Mouse (Mus musculus): Measurements from ENCODE around the gene Slc25a11. TPM values are rescaled to one million over a fixed set of nuclear protein-coding genes. Genes with fewer than 3 reads are reported as not detected.
A peak's percentile ranks its signal among the peaks of the same experiment; 100 is the strongest.

The Slc25a11 gene
- polyA plus RNA-seq, 1 experiment from 2014 or later, result 142 TPM

- ATAC-seq (ENCODE audit: low FRiP score) (no peak), DNase-seq (ENCODE audit: low spot score, missing footprints) (no peak)
- no peaks in the 10 kb centered on the region for H3K4me1 ChIP-seq (ENCODE audit: control insufficient read depth, insufficient read depth, low read length)
- no peaks in the 10 kb centered on the region for H3K36me3 ChIP-seq (ENCODE audit: control insufficient read depth, insufficient read depth, low read length)
- no peak overlapping the region for H3K27ac ChIP-seq (ENCODE audit: low read depth, low read length)
- no peak overlapping the region for H3K4me2 ChIP-seq
- 88% methylated on average over 10 of the region's 10 CpGs for WGBS
- no peaks in the 10 kb centered on the region for H3K9me3 ChIP-seq (ENCODE audit: control insufficient read depth, low read length)
- H3K27me3 ChIP-seq (ENCODE audit: control insufficient read depth, insufficient read depth, low read length), result no peaks in the 10 kb centered on the region
- no peak overlapping the region for H3K4me3 ChIP-seq (ENCODE audit: low read depth, low read length)
- H3K9ac ChIP-seq (ENCODE audit: low read length), result no peak overlapping the region
Observed at GRCm38 (mm10) chr11:70623053-70623742, 24.1 kb downstream of the Slc25a11 start.

GRCm38 (mm10) chr11:70621972-70622814 lies 25.1 kb downstream of the Slc25a11 start:
- Histone ChIP-seq H3K4me3 (ENCODE audit: low read depth, low read length) (no peak overlapping the region), H3K9me3 (ENCODE audit: control insufficient read depth, low read length) (no peaks in the 10 kb centered on the region), H3K36me3 (ENCODE audit: control insufficient read depth, insufficient read depth, low read length) (no peaks in the 10 kb centered on the region), H3K27me3 (ENCODE audit: control insufficient read depth, insufficient read depth, low read length) (no peaks in the 10 kb centered on the region), H3K27ac (ENCODE audit: low read depth, low read length) (no peak overlapping the region), H3K4me1 (ENCODE audit: control insufficient read depth, insufficient read depth, low read length) (no peaks in the 10 kb centered on the region), H3K9ac (ENCODE audit: low read length) (no peak overlapping the region), H3K4me2 (no peak overlapping the region)
- ATAC-seq (ENCODE audit: low FRiP score), result no peak
- DNase-seq (ENCODE audit: low spot score, missing footprints), result no peak
- WGBS, result 43% methylated on average over 7 of the region's 7 CpGs

- WGBS, result 36% methylated on average over 1 of the region's 1 CpGs
- no peak for DNase-seq (ENCODE audit: low spot score, missing footprints)
Observed at GRCm38 (mm10) chr11:70619101-70619500, 28.2 kb downstream of the Slc25a11 start, which contains the start of gene Chrne. Gene Chrne, minus strand, starts transcription at chr11:70619216.

GRCm38 (mm10) chr11:70615516-70616093 lies 31.7 kb downstream of the Slc25a11 start, which contains the start of gene 4930544D05Rik:
Gene 4930544D05Rik, plus strand, starts transcription at chr11:70615848.
- Histone ChIP-seq H3K4me3 (ENCODE audit: low read depth, low read length) (peak within 1 kb of the TSS; percentile 28), H3K9ac (ENCODE audit: low read length) (peak within 1 kb of the TSS; percentile 48; the same call in 1 of the 2 replicates), H3K4me1 (ENCODE audit: control insufficient read depth, insufficient read depth, low read length) (peaks cover 9% of the 10 kb centered on the region; the same call in 1 of the 2 replicates), H3K36me3 (ENCODE audit: control insufficient read depth, insufficient read depth, low read length) (no peaks in the 10 kb centered on the region), H3K27me3 (ENCODE audit: control insufficient read depth, insufficient read depth, low read length) (peaks cover 3% of the 10 kb centered on the region), H3K27ac (ENCODE audit: low read depth, low read length) (no peak within 1 kb of the TSS), H3K9me3 (ENCODE audit: control insufficient read depth, low read length) (no peaks in the 10 kb centered on the region), H3K4me2 (peak within 1 kb of the TSS; percentile 58)
- no peak for DNase-seq (ENCODE audit: low spot score, missing footprints)
- WGBS, result 12% methylated on average over 21 of the region's 21 CpGs
- no peak for ATAC-seq (ENCODE audit: low FRiP score)

More at GRCm38 (mm10) chr11:70619101-70619500, 28.2 kb downstream of the Slc25a11 start, which contains the start of gene Chrne:
- H3K9ac ChIP-seq (ENCODE audit: low read length), result no peak within 1 kb of the TSS
- peaks cover 3% of the 10 kb centered on the region for H3K27me3 ChIP-seq (ENCODE audit: control insufficient read depth, insufficient read depth, low read length)
- no peak within 1 kb of the TSS for H3K4me3 ChIP-seq (ENCODE audit: low read depth, low read length)
- H3K9me3 ChIP-seq (ENCODE audit: control insufficient read depth, low read length), result no peaks in the 10 kb centered on the region
- H3K27ac ChIP-seq (ENCODE audit: low read depth, low read length), result no peak within 1 kb of the TSS
- peaks cover 9% of the 10 kb centered on the region; the same call in 1 of the 2 replicates for H3K4me1 ChIP-seq (ENCODE audit: control insufficient read depth, insufficient read depth, low read length)
- no peak within 1 kb of the TSS for H3K4me2 ChIP-seq
- no peaks in the 10 kb centered on the region for H3K36me3 ChIP-seq (ENCODE audit: control insufficient read depth, insufficient read depth, low read length)
- ATAC-seq (ENCODE audit: low FRiP score), result no peak

GRCm38 (mm10) chr11:70615074-70615473 lies 32.2 kb downstream of the Slc25a11 start:
- 1% methylated on average over 17 of the region's 17 CpGs for WGBS
- Histone ChIP-seq H3K4me3 (ENCODE audit: low read depth, low read length) (peak overlapping the region; percentile 28), H3K9me3 (ENCODE audit: control insufficient read depth, low read length) (no peaks in the 10 kb centered on the region), H3K27ac (ENCODE audit: low read depth, low read length) (no peak overlapping the region), H3K4me2 (peak overlapping the region; percentile 58), H3K9ac (ENCODE audit: low read length) (peak overlapping the region; percentile 48; the same call in 1 of the 2 replicates), H3K4me1 (ENCODE audit: control insufficient read depth, insufficient read depth, low read length) (peaks cover 9% of the 10 kb centered on the region; the same call in 1 of the 2 replicates), H3K27me3 (ENCODE audit: control insufficient read depth, insufficient read depth, low read length) (peaks cover 3% of the 10 kb centered on the region), H3K36me3 (ENCODE audit: control insufficient read depth, insufficient read depth, low read length) (0 out of 2 replicates have a peak, but pooled peaks cover 2% of the 10 kb centered on the region)
- peak; percentile 59; the same call in 1 of the 2 replicates for ATAC-seq (ENCODE audit: low FRiP score)
- peak; percentile 90 for DNase-seq (ENCODE audit: low spot score, missing footprints)

GRCm38 (mm10) chr11:70612505-70612904 lies 34.8 kb downstream of the Slc25a11 start:
- Histone ChIP-seq H3K4me2 (no peak overlapping the region), H3K36me3 (ENCODE audit: control insufficient read depth, insufficient read depth, low read length) (peaks cover 14% of the 10 kb centered on the region), H3K27ac (ENCODE audit: low read depth, low read length) (no peak overlapping the region), H3K9ac (ENCODE audit: low read length) (no peak overlapping the region), H3K27me3 (ENCODE audit: control insufficient read depth, insufficient read depth, low read length) (peaks cover 3% of the 10 kb centered on the region), H3K9me3 (ENCODE audit: control insufficient read depth, low read length) (no peaks in the 10 kb centered on the region), H3K4me1 (ENCODE audit: control insufficient read depth, insufficient read depth, low read length) (peaks cover 9% of the 10 kb centered on the region; the same call in 1 of the 2 replicates), H3K4me3 (ENCODE audit: low read depth, low read length) (no peak overlapping the region)
- no peak for ATAC-seq (ENCODE audit: low FRiP score)
- DNase-seq (ENCODE audit: low spot score, missing footprints), result no peak
- 78% methylated on average over 7 of the region's 7 CpGs for WGBS

GRCm38 (mm10) chr11:70610752-70611151 lies 36.5 kb downstream of the Slc25a11 start:
- Histone ChIP-seq H3K27ac (ENCODE audit: low read depth, low read length) (no peak overlapping the region), H3K36me3 (ENCODE audit: control insufficient read depth, insufficient read depth, low read length) (peaks cover 14% of the 10 kb centered on the region), H3K4me3 (ENCODE audit: low read depth, low read length) (no peak overlapping the region), H3K27me3 (ENCODE audit: control insufficient read depth, insufficient read depth, low read length) (peaks cover 3% of the 10 kb centered on the region; the same call in 1 of the 2 replicates), H3K9ac (ENCODE audit: low read length) (no peak overlapping the region), H3K9me3 (ENCODE audit: control insufficient read depth, low read length) (no peaks in the 10 kb centered on the region), H3K4me2 (no peak overlapping the region), H3K4me1 (ENCODE audit: control insufficient read depth, insufficient read depth, low read length) (peaks cover 9% of the 10 kb centered on the region; the same call in 1 of the 2 replicates)
- ATAC-seq (ENCODE audit: low FRiP score), result no peak
- no peak for DNase-seq (ENCODE audit: low spot score, missing footprints)
- 89% methylated on average over 4 of the region's 4 CpGs for WGBS

GRCm38 (mm10) chr11:70608381-70609066 lies 38.8 kb downstream of the Slc25a11 start:
- Histone ChIP-seq H3K4me2 (no peak overlapping the region), H3K27ac (ENCODE audit: low read depth, low read length) (no peak overlapping the region), H3K9me3 (ENCODE audit: control insufficient read depth, low read length) (no peaks in the 10 kb centered on the region), H3K9ac (ENCODE audit: low read length) (no peak overlapping the region), H3K27me3 (ENCODE audit: control insufficient read depth, insufficient read depth, low read length) (no peaks in the 10 kb centered on the region), H3K36me3 (ENCODE audit: control insufficient read depth, insufficient read depth, low read length) (peaks cover 17% of the 10 kb centered on the region), H3K4me3 (ENCODE audit: low read depth, low read length) (no peak overlapping the region), H3K4me1 (ENCODE audit: control insufficient read depth, insufficient read depth, low read length) (no peaks in the 10 kb centered on the region)
- DNase-seq (ENCODE audit: low spot score, missing footprints), result peak; percentile 70
- 86% methylated on average over 26 of the region's 26 CpGs for WGBS
- ATAC-seq (ENCODE audit: low FRiP score), result no peak

Measured in midbrain, embryonic 11.5 days (tissue).